8 mouse cellular contexts compared by ENCODE assay signal in the genomic region with DNA sequence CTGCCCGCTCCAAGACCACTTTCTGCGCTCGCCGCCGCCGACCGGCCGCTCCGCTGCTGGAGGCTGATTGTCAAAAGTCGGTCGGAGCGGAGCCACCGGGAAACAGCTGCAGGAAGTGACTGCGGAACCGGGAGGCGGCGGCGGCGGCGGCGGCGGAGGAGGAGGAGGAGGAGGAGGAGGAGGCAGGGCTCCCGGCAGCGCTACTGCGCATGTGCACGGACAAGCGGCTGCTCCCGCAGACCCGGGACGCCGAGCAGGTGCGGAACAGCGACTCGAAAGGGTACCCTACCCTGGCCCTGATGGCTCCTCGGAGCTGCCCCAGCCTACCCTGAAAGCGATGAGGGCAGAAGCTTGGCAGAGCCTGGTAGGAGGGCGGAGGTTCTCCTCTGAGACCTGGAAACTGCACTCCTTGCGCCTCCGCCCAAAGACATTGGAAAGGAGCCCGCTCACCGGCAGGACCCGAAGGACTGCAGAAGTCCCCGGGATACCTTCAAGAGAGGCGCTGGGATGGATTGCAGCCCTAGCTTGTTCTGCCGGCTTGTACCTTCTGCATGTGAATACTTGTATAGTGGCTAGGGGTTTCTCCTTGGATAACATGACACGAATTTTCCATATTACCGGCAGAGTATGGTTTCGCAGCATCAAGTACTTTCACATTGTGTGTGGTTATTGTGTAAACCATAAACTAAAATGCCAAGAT. TPM values are rescaled to one million over a fixed set of nuclear protein-coding genes. Genes with fewer than 3 reads are reported as not detected.
DNase-seq lines count a peak whose midpoint lies in the region; ATAC-seq and TF ChIP-seq lines count a peak whose summit lies in the region.

TSS of gene Zmat3 (minus strand) at position 469 of the 700 bp plus-strand sequence.

- peak within 1 kb of the TSS; percentile 91 for H3K4me2 ChIP-seq in lung, postnatal 0 days (replicated peaks; ENCODE audit: low read depth, low read length)

- peak; percentile 87 for DNase-seq in MEL (ENCODE audit: low read depth, low spot score)
- DNase-seq in cerebellum, adult 8-10 months: peak; percentile 87
- peak; percentile 86 for DNase-seq in hindbrain, embryonic 10.5 days (ENCODE audit: low spot score)
- peak; percentile 78 to 86 for DNase-seq in layer of hippocampus, postnatal 10 days (ENCODE audit: low spot score in 2 of 2)
- DNase-seq in lung, postnatal 0 days (ENCODE audit: low spot score): peak; percentile 84
- peak; percentile 61 for DNase-seq in ovary, postnatal 10 days (ENCODE audit: low spot score)
- peak; percentile 85 for DNase-seq in thymus, postnatal 0 days (ENCODE audit: low spot score)

- H3K4me3 ChIP-seq in MEL (ENCODE audit: control insufficient read depth in 1 of 2, insufficient read depth in 1 of 2, low read depth in 2 of 2, low read length in 2 of 2): peak within 1 kb of the TSS; percentile 86 to 97
- H3K4me3 ChIP-seq in hindbrain, embryonic 10.5 days: peak within 1 kb of the TSS; percentile 83
- peak within 1 kb of the TSS; percentile 82 for H3K4me3 ChIP-seq in lung, postnatal 0 days (ENCODE audit: low read depth, low read length)

- no peak for TF ChIP-seq CTCF in MEL (IDR thresholded peaks at IDR 0.05 in 2 of 3, conservative IDR thresholded peaks at IDR 0.05 in 1 of 3; ENCODE audit: control insufficient read depth in 1 of 3, insufficient read depth in 1 of 3, low read depth in 2 of 3, low read length in 3 of 3, poor library complexity in 1 of 3, severe bottlenecking in 1 of 3)
- TF ChIP-seq CTCF in lung, postnatal 0 days (IDR thresholded peaks at IDR 0.05): no peak

- peaks cover 2% of the 10 kb centered on the region; the same call in 1 of the 2 replicates for H3K79me2 ChIP-seq in MEL (ENCODE audit: control insufficient read depth, insufficient read depth, low read length, poor library complexity)

- TF ChIP-seq RAD21 in MEL (IDR thresholded peaks at IDR 0.05; ENCODE audit: low read depth, low read length): no peak

- no peak within 1 kb of the TSS for H3K27ac ChIP-seq in MEL (ENCODE audit: control insufficient read depth, low read depth, low read length)
- peak within 1 kb of the TSS; percentile 93 for H3K27ac ChIP-seq in hindbrain, embryonic 10.5 days
- peak within 1 kb of the TSS; percentile 62 for H3K27ac ChIP-seq in lung, postnatal 0 days (ENCODE audit: low read length)

- ATAC-seq in frontal cortex, adult (ENCODE audit: low TSS enrichment): peak; percentile 62
- ATAC-seq in lung, postnatal 0 days: peak; percentile 82

- peak within 1 kb of the TSS; percentile 82 for H3K9ac ChIP-seq in MEL (ENCODE audit: control insufficient read depth, low read depth, low read length, poor library complexity, severe bottlenecking)
- H3K9ac ChIP-seq in lung, postnatal 0 days (replicated peaks; ENCODE audit: low read depth): peak within 1 kb of the TSS; percentile 43

- H3K36me3 ChIP-seq in MEL (ENCODE audit: control insufficient read depth in 1 of 2, insufficient read depth in 2 of 2, low read length in 2 of 2): peaks cover 0 to 3% of the 10 kb centered on the region in 2 experiments; a peak in 2 of 4 replicates
- H3K36me3 ChIP-seq in hindbrain, embryonic 10.5 days: peaks cover 2% of the 10 kb centered on the region; the same call in 1 of the 2 replicates
- no peaks in the 10 kb centered on the region for H3K36me3 ChIP-seq in lung, postnatal 0 days (ENCODE audit: insufficient read depth, low read length)

- no peaks in the 10 kb centered on the region for H3K9me3 ChIP-seq in MEL (replicated peaks; ENCODE audit: insufficient read depth, low read length)
- H3K9me3 ChIP-seq in hindbrain, embryonic 10.5 days: no peaks in the 10 kb centered on the region
- no peaks in the 10 kb centered on the region for H3K9me3 ChIP-seq in lung, postnatal 0 days (ENCODE audit: low read length)

- 4% methylated on average over 40 of the region's 48 CpGs for WGBS in hindbrain, embryonic 10.5 days
- WGBS in lung, postnatal 0 days: 6% methylated on average over 31 of the region's 48 CpGs

- no peaks in the 10 kb centered on the region for H3K27me3 ChIP-seq in MEL (ENCODE audit: control insufficient read depth in 1 of 2, insufficient read depth in 2 of 2, low read length in 2 of 2)
- peaks cover 8% of the 10 kb centered on the region for H3K27me3 ChIP-seq in hindbrain, embryonic 10.5 days (ENCODE audit: insufficient read depth, poor library complexity, severe bottlenecking)
- H3K27me3 ChIP-seq in lung, postnatal 0 days (replicated peaks; ENCODE audit: insufficient read depth, low read length): no peaks in the 10 kb centered on the region

- H3K4me1 ChIP-seq in MEL (ENCODE audit: control insufficient read depth in 1 of 2, insufficient read depth in 2 of 2, low read length in 2 of 2): peaks cover 0 to 14% of the 10 kb centered on the region in 2 experiments; a peak in 3 of 4 replicates
- peaks cover 23% of the 10 kb centered on the region for H3K4me1 ChIP-seq in hindbrain, embryonic 10.5 days (replicated peaks)
- peaks cover 6% of the 10 kb centered on the region; the same call in 1 of the 2 replicates for H3K4me1 ChIP-seq in lung, postnatal 0 days (ENCODE audit: insufficient read depth, low read depth, low read length)

- TF ChIP-seq POLR2A in MEL (IDR thresholded peaks at IDR 0.05; ENCODE audit: control insufficient read depth in 1 of 2, insufficient read depth in 1 of 2, low read depth in 1 of 2, low read length in 2 of 2, poor library complexity in 1 of 2): peak; percentile 54 to 81; a peak in 3 of 4 replicates

- TF ChIP-seq EP300 in MEL (IDR thresholded peaks at IDR 0.05; ENCODE audit: low read depth in 1 of 2, low read length in 2 of 2): 0 out of 4 replicates have a peak, but pooled peaks of 1 of the 2 experiments have one; percentile 3
- no peak for TF ChIP-seq EP300 in lung, postnatal 0 days (IDR thresholded peaks at IDR 0.05)

TF ChIP-seq in MEL, 35 proteins besides CTCF, POLR2A, EP300 and RAD21:
- TF ChIP-seq NRF1 (IDR thresholded peaks at IDR 0.05; ENCODE audit: insufficient read depth, low read depth, low read length, poor library complexity, severe bottlenecking) (peak; percentile 80), USF2 (IDR thresholded peaks at IDR 0.05; ENCODE audit: borderline replicate concordance in 1 of 2, insufficient read depth in 1 of 2, low read depth in 1 of 2, low read length in 2 of 2) (no peak), CHD2 (IDR thresholded peaks at IDR 0.05; ENCODE audit: low read length) (no peak), HCFC1 (IDR thresholded peaks at IDR 0.05; ENCODE audit: low read depth, low read length) (0 out of 2 replicates have a peak, but pooled peaks have one; percentile 28), MXI1 (IDR thresholded peaks at IDR 0.05; ENCODE audit: low read depth, low read length) (peak; percentile 47; the same call in 1 of the 2 replicates), TBP (IDR thresholded peaks at IDR 0.05; ENCODE audit: low read depth, low read length) (0 out of 2 replicates have a peak, but pooled peaks have one; percentile 20), KAT2A (conservative IDR thresholded peaks at IDR 0.05; ENCODE audit: low read depth, low read length) (no peak), TAL1 (IDR thresholded peaks at IDR 0.05; ENCODE audit: low read length) (no peak), TCF12 (IDR thresholded peaks at IDR 0.05; ENCODE audit: low read depth, low read length) (0 out of 2 replicates have a peak, but pooled peaks have one; percentile 17), UBTF (IDR thresholded peaks at IDR 0.05; ENCODE audit: borderline replicate concordance, insufficient read depth, low read depth, low read length) (0 out of 2 replicates have a peak, but pooled peaks have one; percentile 15), NELFE (IDR thresholded peaks at IDR 0.05; ENCODE audit: low read depth, low read length) (peak; percentile 82), POLR2AphosphoS5 (IDR thresholded peaks at IDR 0.05; ENCODE audit: borderline replicate concordance, low read depth, low read length) (no peak), SIN3A (IDR thresholded peaks at IDR 0.05; ENCODE audit: low read length) (peak; percentile 55), ETS1 (IDR thresholded peaks at IDR 0.05; ENCODE audit: low read depth, low read length) (peak; percentile 29; the same call in 1 of the 2 replicates), ZMIZ1 (IDR thresholded peaks at IDR 0.05; ENCODE audit: low read depth, low read length) (peak; percentile 74), ELF1 (IDR thresholded peaks at IDR 0.05; ENCODE audit: low read depth, low read length) (peak; percentile 51; the same call in 1 of the 2 replicates), MAZ (IDR thresholded peaks at IDR 0.05; ENCODE audit: low read depth, low read length) (0 out of 2 replicates have a peak, but pooled peaks have one; percentile 28), POLR2AphosphoS2 (IDR thresholded peaks at IDR 0.05; ENCODE audit: low read length) (peak; percentile 59; the same call in 1 of the 2 replicates), GATA1 (IDR thresholded peaks at IDR 0.05; ENCODE audit: low read depth, low read length) (no peak)
TF ChIP-seq in MEL: peak in this region for 13.

RNA-seq across cellular contexts. Expression of gene Zmat3, which starts in this region (rescaled TPM):
- total RNA-seq in MEL (2012; rRNA removed): 3.1 and 3.4 TPM in 2 replicates
- polyA plus RNA-seq in MEL (2012; ENCODE audit: insufficient read depth in 1 of 2, insufficient read length in 2 of 2, low read depth in 1 of 2, low replicate concordance in 2 of 2, missing spikeins in 1 of 2): 1 to 10 TPM in 1 of 2 experiments, not detected in 1; 4.4 TPM
- polyA plus RNA-seq in hindbrain, embryonic 10.5 days (2016; fragmentation: Nextera tagmentation; extraction: Ambion mirVana): 6.6 and 7.8 TPM in 2 replicates
- 10 to 100 TPM; 64.5 to 66.5 TPM for total RNA-seq in layer of hippocampus, postnatal 10 days (2021)
- 1.9 and 2.1 TPM in 2 replicates for polyA plus RNA-seq in lung, postnatal 0 days (2015; fragmentation: Nextera tagmentation; extraction: Ambion mirVana)
- polyA plus RNA-seq in thymus, postnatal 0 days (2015; fragmentation: Nextera tagmentation; extraction: Ambion mirVana): 2.5 and 2.8 TPM in 2 replicates

Comparison
In these comparisons a context has a peak if more than half of its experiments do, and no peak if none do; other contexts are left out.
1. RNA of gene Zmat3 (total RNA-seq): 64.5 to 66.5 TPM in layer of hippocampus, postnatal 10 days; 3.1 to 3.4 TPM in MEL; every median in the first group is over 10 times any median in the second.
2. Peak in every context shown above with its lines, with median percentiles within 50 percentile points of each other: DNase-seq and H3K4me3 ChIP-seq.